Mouse (Mus musculus): ENCODE results near the gene Slc22a2.

DNA sequence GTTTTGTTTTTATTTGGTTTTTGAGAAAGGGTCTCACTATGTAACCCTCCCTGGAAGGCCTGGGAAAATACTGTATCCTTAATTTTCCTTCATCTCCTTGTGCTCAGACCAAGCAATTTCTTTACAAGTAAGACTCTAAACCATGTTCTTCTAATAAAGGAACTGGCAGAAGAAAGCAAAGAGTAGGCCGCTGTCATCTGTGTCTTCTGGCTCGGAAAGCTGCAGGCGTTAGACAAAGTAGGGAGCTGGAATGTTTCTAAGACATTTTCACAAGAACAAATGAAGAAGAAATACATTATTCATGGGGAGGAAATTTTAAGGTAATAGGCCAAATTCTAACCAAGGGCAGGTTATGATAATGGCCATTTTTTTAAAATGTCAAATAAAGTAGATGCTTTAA, 70.1 kb downstream of the Slc22a2 start:
- TF ChIP-seq TAL1 (IDR thresholded peaks at IDR 0.05; ENCODE audit: low read length): no peak
- TF ChIP-seq GATA1 (IDR thresholded peaks at IDR 0.05; ENCODE audit: low read length): no peak

All from erythroblast, embryonic 14.5 days (primary cell).